Mouse (Mus musculus): ENCODE data around the gene Fras1.
A peak's percentile ranks its signal among the peaks of the same experiment; 100 is the strongest.

The Fras1 gene

GRCm38 (mm10) chr5:96793953-96794635, 420.3 kb downstream of the Fras1 start:
- DNase-seq = no peak

DNA sequence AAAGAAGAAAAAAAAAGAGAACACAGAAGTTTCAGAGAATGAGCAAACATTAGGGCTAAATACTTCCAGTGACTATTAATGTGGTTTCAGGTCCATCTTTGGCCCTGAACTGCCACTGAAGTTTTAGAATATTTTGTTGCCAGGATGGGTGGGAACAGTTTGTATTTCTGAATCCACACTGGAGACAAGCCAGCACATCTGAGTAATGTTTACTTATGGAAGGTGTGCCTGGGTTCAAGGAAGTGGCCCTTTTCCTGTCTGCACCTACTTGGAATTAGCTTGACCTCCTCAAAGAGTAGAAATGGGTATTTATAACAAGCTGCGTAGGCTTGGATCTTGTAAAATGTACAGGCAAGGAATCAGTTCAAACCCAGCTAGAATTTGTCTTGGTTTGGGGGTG, 422.0 kb downstream of the Fras1 start:
- DNase-seq = no peak

DNA sequence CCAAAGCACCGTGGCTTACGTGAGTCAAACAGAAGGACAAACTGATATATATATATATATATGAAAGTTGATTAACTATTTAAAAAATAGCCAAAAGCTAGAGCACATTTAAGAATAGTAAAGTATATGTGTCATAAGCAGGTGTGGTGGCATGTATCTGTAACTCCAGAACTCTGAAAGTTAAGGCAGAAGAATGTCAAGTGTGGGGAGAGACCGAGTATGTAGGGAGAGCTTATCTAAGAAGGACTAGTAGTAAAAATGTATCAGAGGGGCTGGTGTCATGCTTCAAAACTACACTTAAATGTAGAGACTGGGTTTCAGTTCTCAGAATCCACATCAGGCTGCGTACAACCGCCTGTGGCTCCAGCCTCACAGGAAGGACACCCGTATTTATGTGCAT, 423.7 kb downstream of the Fras1 start:
- no peak for DNase-seq

DNA sequence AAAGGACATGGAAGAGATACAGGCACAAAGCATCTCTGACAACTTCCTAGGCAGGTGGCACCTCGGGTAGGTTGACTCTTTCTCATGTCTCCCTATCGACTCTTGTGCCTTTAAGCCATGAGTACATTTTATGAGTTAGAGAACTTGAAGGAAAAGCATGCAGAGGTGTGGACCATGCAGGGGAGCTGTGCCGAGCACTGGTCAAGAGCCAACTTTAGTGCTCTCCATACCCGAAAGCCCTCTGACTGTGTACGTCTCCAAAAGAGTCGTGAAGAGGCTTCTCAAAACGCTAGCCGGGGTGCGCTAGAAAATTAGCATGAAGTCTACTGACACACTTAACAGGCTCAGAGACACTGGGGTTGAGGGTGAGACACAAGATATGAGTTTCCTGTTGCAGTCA, 425.4 kb downstream of the Fras1 start:
- no peak for DNase-seq

- DNase-seq = no peak
These were observed 426.2 kb downstream of the Fras1 start for GRCm38 (mm10) chr5:96799969-96800368.

DNA sequence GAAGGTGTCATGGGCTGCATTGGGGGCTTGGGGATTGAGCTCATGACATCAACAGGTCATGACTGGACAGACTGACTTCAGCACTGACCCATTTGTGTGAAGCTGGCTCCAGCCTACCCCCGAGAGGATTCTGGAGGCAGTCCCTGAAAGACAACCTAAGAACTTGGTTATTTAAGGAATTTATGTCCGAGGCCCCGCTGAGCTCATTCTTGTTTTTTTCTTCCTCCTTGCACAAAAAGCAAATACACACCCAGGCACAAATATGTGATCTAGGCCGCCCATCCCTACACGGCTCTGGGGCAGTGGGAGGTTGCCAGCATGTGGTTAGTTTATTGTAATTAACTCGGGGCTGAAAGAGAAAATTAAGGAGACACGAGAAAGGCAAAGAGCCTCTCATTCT, 428.4 kb downstream of the Fras1 start:
- no peak for DNase-seq

DNA sequence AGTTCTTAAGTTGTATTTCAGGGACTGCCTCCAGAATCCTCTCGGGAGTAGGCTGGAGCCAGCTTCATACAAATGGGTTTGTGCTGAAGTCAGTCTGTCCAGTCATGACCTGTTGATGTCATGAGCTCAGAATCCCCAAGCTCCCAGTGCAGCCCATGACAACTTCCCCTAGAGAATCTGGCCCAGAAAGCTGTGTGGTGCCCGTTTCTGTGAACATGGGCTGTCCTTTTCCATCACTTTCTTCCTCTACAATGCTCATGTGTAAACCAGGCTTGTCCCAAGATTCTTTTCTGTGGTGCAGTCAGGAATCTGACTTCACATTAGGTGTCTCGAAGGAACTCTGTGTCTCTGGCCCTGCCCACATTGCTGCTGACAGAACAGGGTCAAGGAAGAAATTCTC, 429.3 kb downstream of the Fras1 start:
- no peak for DNase-seq

DNA sequence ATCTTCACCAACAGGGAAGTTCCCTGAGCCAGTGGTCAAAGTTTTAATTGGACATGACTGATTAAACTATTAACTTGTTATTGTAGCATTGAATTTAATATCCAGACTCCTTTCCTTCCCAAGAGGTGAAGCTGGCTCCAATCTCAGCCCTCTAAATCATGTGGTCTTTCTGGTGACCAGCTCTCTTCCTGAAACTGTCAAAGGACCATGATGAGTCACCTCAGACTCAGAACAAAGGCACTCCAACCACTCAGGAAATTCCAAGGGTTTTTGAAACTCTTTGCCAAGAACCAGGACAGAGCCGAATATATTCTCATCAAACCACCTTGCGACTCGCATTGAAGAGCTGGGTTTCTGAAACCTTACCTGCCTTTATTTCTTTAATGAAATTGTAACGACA, 430.5 kb downstream of the Fras1 start:
- no peak for DNase-seq

GRCm38 (mm10) chr5:96804813-96805212, 431.1 kb downstream of the Fras1 start:
- no peak for DNase-seq

DNA sequence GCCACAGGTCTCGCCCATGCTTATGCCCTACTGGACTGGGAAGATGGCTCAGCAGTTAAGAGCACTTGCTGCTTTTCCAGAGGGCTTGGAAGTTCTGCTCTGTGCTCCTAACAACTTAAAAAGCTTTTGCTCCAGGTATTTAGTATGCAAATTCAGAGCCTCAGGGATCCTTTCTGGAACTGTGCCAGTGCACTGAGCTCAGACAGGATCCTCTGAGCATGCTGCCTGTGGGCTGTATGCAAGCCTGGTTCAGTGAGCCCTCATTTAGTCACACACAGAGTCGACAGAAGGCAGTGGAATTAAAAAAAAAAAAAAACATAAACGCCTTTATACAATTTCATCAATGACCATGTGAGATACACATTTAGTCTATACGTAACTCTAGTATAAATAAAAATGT, 436.9 kb downstream of the Fras1 start:
- DNase-seq = peak; percentile 20 to 30

GRCm38 (mm10) chr5:96824769-96825327, 451.1 kb downstream of the Fras1 start:
- DNase-seq = no peak

GRCm38 (mm10) chr5:96827176-96827575, 453.4 kb downstream of the Fras1 start:
- DNase-seq = no peak

Measured in cerebellum, postnatal 10 days (tissue).